Mouse (Mus musculus) lung, postnatal 0 days (tissue): ENCODE measurements at regions not wholly inside any gene's neighbourhood (a gene's known extent, or its start where the extent isn't known, plus 50 kb on each side); places are given as distances from the start of the nearest gene placed in this dataset.

Experiments used
- ATAC-seq: fragments of 200-750 bp; cut with Nextera tagmentation; 2 replicates; pipeline ENCODE4 v1.8.0; 2017; ENCODE audit warnings: moderate library complexity
- DNase-seq: peaks from one replicate; pipeline ENCODE4 v3.0.0-alpha.2; 2016; ENCODE audit warnings: low spot score
- H3K27ac ChIP-seq: fragments of 300-500 bp; sonication (generic); 2 replicates; pipeline ENCODE4 v1.5.1; 2014; ENCODE audit warnings: antibody characterized with exemption, mild to moderate bottlenecking, low read length, mixed read lengths
- H3K27me3 ChIP-seq: fragments of 300-500 bp; sonication (generic); replicated peaks from 2 replicates; pipeline ENCODE4 v1.6.1; 2014; ENCODE audit warnings: low read length, mixed read lengths; ENCODE audit not compliant: insufficient read depth
- H3K36me3 ChIP-seq: fragments of 300-500 bp; sonication (generic); 2 replicates; pipeline ENCODE4 v1.6.1; 2014; ENCODE audit warnings: low read length, mixed read lengths; ENCODE audit not compliant: insufficient read depth
- H3K4me1 ChIP-seq: fragments of 300-500 bp; sonication (generic); 2 replicates; pipeline ENCODE4 v1.6.1; 2014; ENCODE audit warnings: antibody characterized with exemption, low read depth, low read length, mixed read lengths; ENCODE audit not compliant: insufficient read depth
- H3K4me2 ChIP-seq: fragments of 300-500 bp; sonication (generic); replicated peaks from 2 replicates; pipeline ENCODE4 v1.6.1; 2014; ENCODE audit warnings: low read depth, mild to moderate bottlenecking, low read length, moderate library complexity, mixed read lengths
- H3K4me3 ChIP-seq: fragments of 300-500 bp; sonication (generic); 2 replicates; pipeline ENCODE4 v1.5.1; 2014; ENCODE audit warnings: low read depth, low read length
- H3K9ac ChIP-seq: fragments of 300-500 bp; sonication (generic); replicated peaks from 2 replicates; pipeline ENCODE4 v1.6.1; 2014; ENCODE audit warnings: low read depth, mild to moderate bottlenecking
- H3K9me3 ChIP-seq: fragments of 300-500 bp; sonication (generic); 2 replicates; pipeline ENCODE4 v1.6.1; 2016; ENCODE audit warnings: low read length, mixed read lengths
- CTCF ChIP-seq: IDR thresholded peaks from 2 replicates; pipeline ENCODE4 v1.5.1; 2016; ENCODE audit warnings: antibody characterized with exemption, mild to moderate bottlenecking
- EP300 ChIP-seq: IDR thresholded peaks from 2 replicates; pipeline ENCODE4 v1.6.1; 2016; ENCODE audit warnings: antibody characterized with exemption, mild to moderate bottlenecking, control low read depth
- WGBS: fragments of 180-500 bp; shearing (Covaris S2); extraction: QIAGEN DNeasy Blood & Tissue Kit; methylation state at CpG from one replicate; pipeline ENCODE4 v1.1.7; 2014; 5-methylcytosine and 5-hydroxymethylcytosine counted together

GRCm38 (mm10) chr7:40273459-40274072, 624.6 kb upstream of the Vstm2b start:
- Histone ChIP-seq H3K9ac (no peak overlapping the region), H3K4me2 (no peak overlapping the region), H3K9me3 (no peaks in the 10 kb centered on the region), H3K4me3 (no peak overlapping the region), H3K36me3 (no peaks in the 10 kb centered on the region), H3K27ac (no peak overlapping the region), H3K27me3 (no peaks in the 10 kb centered on the region), H3K4me1 (no peaks in the 10 kb centered on the region)
- 13% methylated on average over 2 of the region's 2 CpGs for WGBS
- TF ChIP-seq CTCF (peak; percentile 68), EP300 (no peak)
- DNase-seq (peak; percentile 18), ATAC-seq (no peak)

GRCm38 (mm10) chr7:40275078-40275477, 623.0 kb upstream of the Vstm2b start:
- no peak for TF ChIP-seq EP300
- no peak for TF ChIP-seq CTCF
- H3K4me3 ChIP-seq, result no peak overlapping the region
- WGBS, result 71% methylated on average over 9 of the region's 9 CpGs
- no peaks in the 10 kb centered on the region for H3K4me1 ChIP-seq
- no peaks in the 10 kb centered on the region for H3K27me3 ChIP-seq
- no peak for DNase-seq
- no peak overlapping the region for H3K27ac ChIP-seq
- H3K9ac ChIP-seq, result no peak overlapping the region
- no peaks in the 10 kb centered on the region for H3K9me3 ChIP-seq
- no peaks in the 10 kb centered on the region for H3K36me3 ChIP-seq
- no peak overlapping the region for H3K4me2 ChIP-seq
- ATAC-seq, result no peak

- DNase-seq, result no peak
- no peaks in the 10 kb centered on the region for H3K4me1 ChIP-seq
- no peak for ATAC-seq
- no peak overlapping the region for H3K9ac ChIP-seq
- no peaks in the 10 kb centered on the region for H3K27me3 ChIP-seq
- no peak overlapping the region for H3K4me3 ChIP-seq
- 29% methylated on average over 4 of the region's 4 CpGs for WGBS
- no peak overlapping the region for H3K27ac ChIP-seq
- no peaks in the 10 kb centered on the region for H3K9me3 ChIP-seq
- TF ChIP-seq CTCF, result no peak
- no peak for TF ChIP-seq EP300
- no peak overlapping the region for H3K4me2 ChIP-seq
- H3K36me3 ChIP-seq, result no peaks in the 10 kb centered on the region
Measured at GRCm38 (mm10) chr7:40275658-40276057, 622.5 kb upstream of the Vstm2b start.

- Histone ChIP-seq H3K4me2 (no peak overlapping the region), H3K27me3 (no peaks in the 10 kb centered on the region), H3K9ac (no peak overlapping the region), H3K4me1 (no peaks in the 10 kb centered on the region), H3K27ac (no peak overlapping the region), H3K36me3 (no peaks in the 10 kb centered on the region), H3K9me3 (no peaks in the 10 kb centered on the region), H3K4me3 (no peak overlapping the region)
- TF ChIP-seq EP300, result no peak
- 41% methylated on average over 5 of the region's 5 CpGs for WGBS
- DNase-seq (no peak), ATAC-seq (no peak)
Measured at GRCm38 (mm10) chr7:40276116-40276515, 622.0 kb upstream of the Vstm2b start.

GRCm38 (mm10) chr7:40290166-40290565, 608.0 kb upstream of the Vstm2b start:
- WGBS, result 81% methylated on average over 3 of the region's 3 CpGs
- no peaks in the 10 kb centered on the region for H3K9me3 ChIP-seq
- TF ChIP-seq EP300, result no peak

GRCm38 (mm10) chr7:40310558-40310957, 587.6 kb upstream of the Vstm2b start:
- no peaks in the 10 kb centered on the region for H3K36me3 ChIP-seq
- H3K27ac ChIP-seq, result no peak overlapping the region
- no peak overlapping the region for H3K4me3 ChIP-seq
- ATAC-seq (no peak), DNase-seq (no peak)
- 22% methylated on average over 2 of the region's 2 CpGs for WGBS
- H3K4me2 ChIP-seq, result no peak overlapping the region
- no peaks in the 10 kb centered on the region for H3K27me3 ChIP-seq
- no peaks in the 10 kb centered on the region for H3K9me3 ChIP-seq
- TF ChIP-seq CTCF (no peak), EP300 (no peak)
- H3K4me1 ChIP-seq, result no peaks in the 10 kb centered on the region
- H3K9ac ChIP-seq, result no peak overlapping the region

More at GRCm38 (mm10) chr7:40290166-40290565, 608.0 kb upstream of the Vstm2b start:
- no peak overlapping the region for H3K4me2 ChIP-seq
- H3K9ac ChIP-seq, result no peak overlapping the region
- no peaks in the 10 kb centered on the region for H3K4me1 ChIP-seq
- ATAC-seq (no peak), DNase-seq (no peak)
- no peak overlapping the region for H3K4me3 ChIP-seq
- no peak overlapping the region for H3K27ac ChIP-seq
- no peaks in the 10 kb centered on the region for H3K36me3 ChIP-seq
- no peaks in the 10 kb centered on the region for H3K27me3 ChIP-seq

- Histone ChIP-seq H3K27me3 (no peaks in the 10 kb centered on the region), H3K4me2 (no peak overlapping the region), H3K4me1 (no peaks in the 10 kb centered on the region), H3K9ac (no peak overlapping the region), H3K9me3 (no peaks in the 10 kb centered on the region), H3K27ac (no peak overlapping the region), H3K36me3 (no peaks in the 10 kb centered on the region), H3K4me3 (no peak overlapping the region)
- no peak for TF ChIP-seq CTCF
- TF ChIP-seq EP300, result no peak
- DNase-seq (no peak), ATAC-seq (no peak)
- WGBS, result 68% methylated on average over 1 of the region's 1 CpGs
Measured at GRCm38 (mm10) chr7:40321171-40321570, 577.0 kb upstream of the Vstm2b start.
